Mouse (Mus musculus) stomach, postnatal 0 days (tissue): ENCODE data around the gene Ugt1a5. TPM values are rescaled to one million over a fixed set of nuclear protein-coding genes. Genes with fewer than 3 reads are reported as not detected.

ENCODE experiments used
- ATAC-seq: fragments of 200-750 bp; cut with Nextera tagmentation; 2 replicates; pipeline ENCODE4 v1.8.0; 2017; ENCODE audit not compliant: low FRiP score, low TSS enrichment
- DNase-seq: peaks from one replicate; pipeline ENCODE4 v3.0.0-alpha.2; 2016; ENCODE audit warnings: low spot score
- H3K27ac ChIP-seq: fragments of 300-500 bp; sonication (generic); replicated peaks from 2 replicates; pipeline ENCODE4 v1.5.1; 2014; ENCODE audit warnings: mild to moderate bottlenecking, control low read depth
- H3K27me3 ChIP-seq: fragments of 300-500 bp; sonication (generic); 2 replicates; pipeline ENCODE4 v1.6.1; 2014; ENCODE audit warnings: low read length; ENCODE audit not compliant: control insufficient read depth, insufficient read depth
- H3K36me3 ChIP-seq: fragments of 300-500 bp; sonication (generic); 2 replicates; pipeline ENCODE4 v1.6.1; 2014; ENCODE audit warnings: low read length, mixed read lengths; ENCODE audit not compliant: control insufficient read depth, insufficient read depth
- H3K4me1 ChIP-seq: fragments of 300-500 bp; sonication (generic); replicated peaks from 2 replicates; pipeline ENCODE4 v1.6.1; 2014; ENCODE audit warnings: antibody characterized with exemption; ENCODE audit not compliant: control insufficient read depth, insufficient read depth
- H3K4me2 ChIP-seq: fragments of 300-500 bp; sonication (generic); replicated peaks from 2 replicates; pipeline ENCODE4 v1.6.1; 2014; ENCODE audit warnings: low read depth, mild to moderate bottlenecking, control low read depth, moderate library complexity
- H3K4me3 ChIP-seq: fragments of 300-500 bp; sonication (generic); 2 replicates; pipeline ENCODE4 v1.5.1; 2014; ENCODE audit warnings: low read depth, low read length, control low read depth
- H3K9ac ChIP-seq: fragments of 300-500 bp; sonication (generic); 2 replicates; pipeline ENCODE4 v1.6.1; 2014; ENCODE audit warnings: mild to moderate bottlenecking, low read length, control low read depth, mixed read lengths
- H3K9me3 ChIP-seq: fragments of 300-500 bp; sonication (generic); 2 replicates; pipeline ENCODE4 v1.6.1; 2016; ENCODE audit warnings: low read length; ENCODE audit not compliant: control insufficient read depth
- CTCF ChIP-seq: IDR thresholded peaks from 2 replicates; pipeline ENCODE4 v1.5.1; 2016; ENCODE audit warnings: antibody characterized with exemption, low read depth, mild to moderate bottlenecking, moderate library complexity
- EP300 ChIP-seq: optimal IDR thresholded peaks from 2 replicates; pipeline ENCODE3; 2016; ENCODE audit warnings: antibody characterized with exemption
- WGBS: fragments of 180-500 bp; shearing (Covaris S2); extraction: QIAGEN DNeasy Blood & Tissue Kit; methylation state at CpG from one replicate; pipeline ENCODE4 v1.1.7; 2014; 5-methylcytosine and 5-hydroxymethylcytosine counted together
- polyA plus RNA-seq: library from polyadenylated mRNA; unstranded; fragments of >200 nt; fragmentation: Nextera tagmentation; extraction: Ambion mirVana; gene quantifications from 2 replicates; pipeline ENCODE4 v1.2.1, GENCODE M21; 2015

The Ugt1a5 gene
- polyA plus RNA-seq, 1 experiment from 2014 or later: not detected

GRCm38 (mm10) chr1:88253106-88253505 is 87.3 kb downstream of the Ugt1a5 start:
- H3K9ac ChIP-seq: no peak overlapping the region
- no peak overlapping the region for H3K4me3 ChIP-seq
- no peak overlapping the region for H3K4me2 ChIP-seq
- DNase-seq (no peak), ATAC-seq (no peak)
- H3K4me1 ChIP-seq: 0 out of 2 replicates have a peak, but pooled peaks cover 2% of the 10 kb centered on the region
- H3K27me3 ChIP-seq: no peaks in the 10 kb centered on the region
- H3K9me3 ChIP-seq: peaks cover 47% of the 10 kb centered on the region
- H3K36me3 ChIP-seq: no peaks in the 10 kb centered on the region
- WGBS: 69% methylated on average over 8 of the region's 8 CpGs
- no peak overlapping the region for H3K27ac ChIP-seq
- no peak for TF ChIP-seq EP300
- TF ChIP-seq CTCF: no peak

GRCm38 (mm10) chr1:88253540-88253939 is 87.7 kb downstream of the Ugt1a5 start:
- DNase-seq (no peak), ATAC-seq (no peak)
- H3K9me3 ChIP-seq: peaks cover 47% of the 10 kb centered on the region

GRCm38 (mm10) chr1:88254793-88255465 is 89.1 kb downstream of the Ugt1a5 start:
- ATAC-seq: peak; percentile 3; the same call in 1 of the 2 replicates
- 86% methylated on average over 12 of the region's 12 CpGs for WGBS
- TF ChIP-seq CTCF (no peak), EP300 (no peak)

More at GRCm38 (mm10) chr1:88253540-88253939, 87.7 kb downstream of the Ugt1a5 start:
- WGBS: 70% methylated on average over 6 of the region's 6 CpGs
- no peak for TF ChIP-seq EP300
- no peak for TF ChIP-seq CTCF
- H3K27ac ChIP-seq: no peak overlapping the region
- H3K9ac ChIP-seq: no peak overlapping the region
- H3K4me2 ChIP-seq: no peak overlapping the region
- no peaks in the 10 kb centered on the region for H3K36me3 ChIP-seq
- no peaks in the 10 kb centered on the region for H3K27me3 ChIP-seq
- no peak overlapping the region for H3K4me3 ChIP-seq
- 0 out of 2 replicates have a peak, but pooled peaks cover 2% of the 10 kb centered on the region for H3K4me1 ChIP-seq

GRCm38 (mm10) chr1:88255466-88255857 is 89.7 kb downstream of the Ugt1a5 start:
- Histone ChIP-seq H3K4me3 (no peak overlapping the region), H3K9ac (0 out of 2 replicates have a peak overlapping the region, but pooled peaks have one; percentile 2), H3K27me3 (no peaks in the 10 kb centered on the region), H3K4me1 (peaks cover 12% of the 10 kb centered on the region; the same call in 1 of the 2 replicates), H3K36me3 (peaks cover 11% of the 10 kb centered on the region), H3K9me3 (peaks cover 29% of the 10 kb centered on the region), H3K4me2 (no peak overlapping the region), H3K27ac (no peak overlapping the region)
- TF ChIP-seq CTCF: no peak
- no peak for TF ChIP-seq EP300
- WGBS: 53% methylated on average over 2 of the region's 2 CpGs
- ATAC-seq: no peak
- DNase-seq: no peak

More at GRCm38 (mm10) chr1:88254793-88255465, 89.1 kb downstream of the Ugt1a5 start:
- H3K27ac ChIP-seq: no peak overlapping the region
- H3K4me2 ChIP-seq: no peak overlapping the region
- H3K27me3 ChIP-seq: no peaks in the 10 kb centered on the region
- H3K9me3 ChIP-seq: peaks cover 34% of the 10 kb centered on the region
- H3K4me1 ChIP-seq: peaks cover 7% of the 10 kb centered on the region; the same call in 1 of the 2 replicates
- DNase-seq: no peak
- 0 out of 2 replicates have a peak overlapping the region, but pooled peaks have one; percentile 2 for H3K9ac ChIP-seq
- H3K36me3 ChIP-seq: peaks cover 5% of the 10 kb centered on the region
- no peak overlapping the region for H3K4me3 ChIP-seq

GRCm38 (mm10) chr1:88255989-88256754 is 90.4 kb downstream of the Ugt1a5 start:
- ATAC-seq (no peak), DNase-seq (no peak)
- H3K4me3 ChIP-seq: no peak overlapping the region
- H3K27me3 ChIP-seq: no peaks in the 10 kb centered on the region
- WGBS: 78% methylated on average over 13 of the region's 13 CpGs
- peaks cover 23% of the 10 kb centered on the region for H3K9me3 ChIP-seq
- no peak for TF ChIP-seq CTCF
- no peak for TF ChIP-seq EP300
- peaks cover 12% of the 10 kb centered on the region; the same call in 1 of the 2 replicates for H3K4me1 ChIP-seq
- H3K9ac ChIP-seq: no peak overlapping the region
- no peak overlapping the region for H3K4me2 ChIP-seq
- H3K36me3 ChIP-seq: peaks cover 17% of the 10 kb centered on the region
- H3K27ac ChIP-seq: no peak overlapping the region
